Mouse (Mus musculus): Measurements from ENCODE around the gene Vmn2r7. TPM values are rescaled to one million over a fixed set of nuclear protein-coding genes. Genes with fewer than 3 reads are reported as not detected.

The Vmn2r7 gene
- polyA plus RNA-seq (2017; shearing (Covaris generic)), result not detected

GRCm38 (mm10) chr3:64844665-64845064, at the start of gene Vmn2r7:
TSS of gene Vmn2r7 (minus strand) at chr3:64844765.

